Mouse (Mus musculus): ENCODE results near the gene Eml1.

Gene Eml1

DNA sequence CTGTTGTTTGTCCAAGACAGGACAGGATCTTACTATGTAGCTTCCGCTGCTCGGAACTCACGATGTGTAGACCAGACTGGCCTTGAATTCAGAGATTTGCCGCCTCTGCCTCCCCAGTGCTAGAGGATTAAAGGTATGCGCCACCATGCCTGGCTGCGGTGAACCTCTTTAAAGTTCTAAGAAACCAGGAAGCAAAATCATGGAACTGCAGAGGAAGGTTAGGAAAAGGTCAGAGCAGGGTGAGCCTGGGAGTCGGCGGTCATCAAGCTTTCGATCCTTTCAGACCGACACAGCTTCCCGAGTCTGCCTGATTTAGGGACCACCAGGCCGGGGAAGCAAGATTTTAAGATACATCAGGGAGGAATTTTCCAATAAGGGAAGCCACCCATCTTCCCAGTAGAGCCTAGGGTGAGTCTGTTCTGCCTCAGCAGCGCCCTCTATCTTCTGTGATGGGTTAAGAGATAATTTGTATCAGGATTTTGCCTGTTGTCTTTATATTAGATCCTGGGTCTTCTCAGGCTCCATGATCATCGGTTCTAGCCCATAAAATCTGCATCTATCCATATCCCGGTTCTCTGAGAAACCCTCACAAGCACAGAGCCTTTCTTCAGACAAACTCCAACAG is 176.6 kb downstream of the Eml1 start:
- DNase-seq (ENCODE audit: low spot score in 2 of 2): no peak

DNA sequence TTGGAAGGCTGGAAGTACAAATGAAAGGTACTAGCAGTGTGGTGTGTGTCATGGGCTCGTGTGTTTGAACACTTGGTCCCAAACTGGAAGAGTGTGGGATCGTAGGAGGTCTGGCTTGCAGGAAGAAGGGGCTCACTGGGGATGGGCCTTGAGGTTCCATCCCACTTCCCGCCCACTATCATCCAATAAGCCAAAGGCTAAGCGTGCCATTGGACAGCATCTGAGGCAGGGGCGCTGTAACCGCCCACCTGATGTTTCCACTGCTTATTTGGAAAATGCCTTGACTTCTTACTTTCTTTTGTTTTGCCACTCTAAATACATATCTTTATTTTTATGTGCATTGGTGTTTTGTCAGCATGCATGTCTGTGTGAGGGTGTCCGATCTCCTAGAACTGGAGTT is 181.0 kb downstream of the Eml1 start:
- DNase-seq (ENCODE audit: low spot score in 2 of 2): no peak

DNA sequence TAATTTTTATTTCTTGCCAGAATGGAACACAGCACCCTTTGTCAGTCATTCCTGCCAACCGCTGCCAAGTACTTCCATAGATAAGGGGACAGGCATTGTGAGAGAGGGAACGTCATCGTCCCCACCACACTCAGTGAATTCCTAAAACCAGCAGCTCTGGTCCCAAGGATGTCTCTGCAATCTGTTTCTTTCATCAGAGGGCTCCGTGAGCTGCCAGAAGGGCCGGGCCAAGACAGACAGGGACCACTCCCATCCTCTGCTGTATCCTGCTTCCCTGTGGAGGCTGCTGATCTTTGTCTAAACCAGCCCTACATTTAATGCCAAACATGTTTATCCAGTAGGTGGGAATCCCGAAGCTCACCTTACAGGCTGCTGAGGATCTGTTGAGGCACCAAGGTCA is 182.3 kb downstream of the Eml1 start:
- DNase-seq (ENCODE audit: low spot score in 2 of 2): no peak

DNA sequence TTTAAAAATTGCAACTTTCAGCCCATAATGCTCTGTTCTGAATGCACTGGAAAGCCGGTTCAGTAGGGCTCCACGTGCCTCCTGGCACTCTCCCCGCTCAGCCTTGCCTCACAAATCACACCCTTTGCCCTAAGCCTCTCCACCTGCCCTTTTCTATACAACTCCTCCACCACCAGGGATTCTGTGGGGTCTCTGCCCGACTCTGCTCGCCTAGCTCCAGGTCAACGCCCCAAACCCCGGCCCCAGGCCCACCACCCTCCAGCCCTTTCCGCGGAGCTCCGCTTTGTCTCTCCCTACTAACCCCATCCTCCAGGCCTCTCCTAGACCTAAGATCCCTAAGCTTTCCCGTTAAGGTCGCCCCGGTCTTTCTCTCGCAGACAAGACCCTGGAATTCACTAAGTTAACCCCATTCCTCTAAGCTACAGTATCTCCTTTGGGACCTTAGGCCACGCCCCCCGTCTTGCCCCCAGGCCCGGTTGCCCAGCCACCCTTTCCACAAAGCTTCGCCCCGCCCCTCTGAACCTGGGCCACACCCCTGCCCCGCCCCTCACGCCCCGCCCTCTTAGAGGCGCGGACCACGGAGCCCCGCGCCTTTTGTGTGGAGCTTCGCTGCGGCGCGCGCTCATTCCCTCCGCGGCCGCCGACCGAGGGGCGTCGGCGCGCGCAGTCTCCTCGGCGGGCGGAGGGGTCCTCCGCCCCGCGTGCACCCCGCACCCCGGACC is 183.5 kb downstream of the Eml1 start, which contains the start of gene Evl:
TSS of gene Evl (plus strand) at position 601 of the 722 bp plus-strand sequence.
- peak in 1 of 2 experiments; percentile 43 for DNase-seq (ENCODE audit: low spot score in 2 of 2)

DNA sequence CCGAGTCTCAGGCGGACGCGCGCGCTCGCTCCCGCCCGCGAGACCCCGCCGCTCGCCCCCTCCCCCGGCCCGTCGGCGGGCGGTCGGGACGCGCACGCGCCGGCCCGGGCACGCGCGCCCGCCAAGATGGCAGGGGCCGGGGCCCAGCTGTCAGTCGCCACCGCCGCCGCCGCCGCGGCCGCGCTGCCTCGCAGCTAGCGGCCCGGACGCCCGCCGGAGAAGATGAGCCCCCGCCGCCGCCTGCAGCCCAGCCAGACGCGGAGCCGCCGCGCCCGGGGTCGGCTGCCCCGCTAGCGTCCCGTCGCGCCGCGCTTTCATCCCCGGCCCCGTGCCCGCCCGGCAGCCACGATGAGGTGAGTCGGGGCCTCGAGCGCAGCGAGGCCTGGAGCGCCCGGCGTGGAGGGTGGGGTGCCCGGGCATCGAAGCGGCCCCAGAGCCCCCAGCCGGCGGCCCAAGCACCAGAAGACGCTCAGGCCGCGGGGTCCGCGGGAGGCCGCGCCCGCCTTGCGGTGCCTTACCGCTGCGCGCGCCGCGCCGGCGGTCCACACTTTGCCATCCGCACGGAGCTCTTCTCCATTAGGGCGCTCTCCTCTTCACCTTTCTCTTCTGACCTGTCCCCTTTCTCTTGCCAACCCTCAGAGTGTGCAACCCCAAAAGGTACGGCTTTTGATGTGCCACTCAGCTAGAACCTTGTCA is 184.3 kb downstream of the Eml1 start:
- DNase-seq (ENCODE audit: low spot score in 2 of 2): peak in 1 of 2 experiments; percentile 3

DNA sequence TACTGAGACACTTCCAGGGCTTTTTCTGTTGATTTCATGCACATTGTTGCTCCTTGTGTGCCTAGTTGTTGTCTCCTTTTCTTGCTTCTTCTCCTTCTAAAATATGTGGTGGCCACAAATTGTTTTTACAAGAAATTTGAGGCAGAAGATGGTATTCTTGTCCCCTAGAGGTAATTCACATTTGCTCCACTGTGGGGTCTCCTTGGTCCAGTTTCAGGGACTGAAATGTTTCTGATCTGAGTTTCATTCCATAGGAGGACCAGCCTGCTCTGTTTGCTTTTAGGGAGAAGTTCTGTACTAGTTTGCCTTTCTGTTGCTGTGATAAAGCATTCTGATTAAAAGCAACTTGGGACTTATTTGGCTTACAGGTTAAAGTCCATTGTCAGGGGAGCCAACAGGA is 187.4 kb downstream of the Eml1 start:
- no peak for DNase-seq (ENCODE audit: low spot score in 2 of 2)

DNA sequence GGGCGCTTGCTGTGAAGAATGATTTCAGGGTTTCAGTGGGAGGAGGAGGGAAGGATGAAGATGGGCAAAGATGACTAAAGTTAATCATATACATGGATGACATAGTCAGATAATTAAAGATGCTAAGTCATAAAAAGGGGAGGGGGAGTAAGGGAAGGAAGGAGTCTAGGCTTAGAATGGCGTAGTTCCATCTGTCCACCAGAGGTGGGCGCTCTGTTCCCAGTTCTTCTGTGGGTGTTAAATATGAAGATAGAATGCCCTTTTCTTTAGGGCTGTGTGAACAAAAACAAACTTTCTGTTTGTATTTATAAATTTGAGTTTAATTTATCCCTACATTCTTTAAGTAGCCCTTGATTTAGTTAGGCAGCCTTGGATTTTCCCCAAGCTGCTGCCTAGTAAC is 192.5 kb downstream of the Eml1 start:
- peak in 1 of 2 experiments; percentile 14 for DNase-seq (ENCODE audit: low spot score in 2 of 2)

DNA sequence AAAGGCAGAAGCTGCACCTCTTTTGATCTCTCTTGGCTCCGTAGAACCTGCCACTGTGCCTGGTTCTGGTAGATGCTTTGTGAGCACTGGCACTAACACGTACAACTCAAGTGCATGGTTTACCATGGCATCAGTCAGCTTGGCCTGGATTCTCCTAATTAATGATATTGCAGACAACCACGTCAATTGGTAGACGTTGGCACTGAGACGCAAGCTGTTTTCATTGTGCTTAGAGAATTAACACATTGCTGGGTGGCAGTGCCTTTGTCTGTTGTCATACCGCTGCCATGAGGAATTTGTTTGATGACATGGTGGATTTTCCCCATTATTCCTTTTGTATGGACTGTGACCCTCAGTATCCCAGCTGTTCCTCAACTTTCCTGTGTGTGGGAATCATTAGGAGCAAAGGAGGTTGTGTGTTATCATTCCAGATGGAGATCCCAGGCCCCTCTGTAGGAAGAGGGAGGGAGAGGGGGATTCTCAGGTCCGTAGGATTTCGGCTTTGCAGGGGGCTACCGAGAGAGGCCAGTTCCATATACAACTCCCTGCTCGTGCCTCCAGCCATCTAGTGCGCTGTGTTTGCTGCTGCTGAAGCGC is 194.3 kb downstream of the Eml1 start:
- DNase-seq (ENCODE audit: low spot score in 2 of 2): no peak

DNA sequence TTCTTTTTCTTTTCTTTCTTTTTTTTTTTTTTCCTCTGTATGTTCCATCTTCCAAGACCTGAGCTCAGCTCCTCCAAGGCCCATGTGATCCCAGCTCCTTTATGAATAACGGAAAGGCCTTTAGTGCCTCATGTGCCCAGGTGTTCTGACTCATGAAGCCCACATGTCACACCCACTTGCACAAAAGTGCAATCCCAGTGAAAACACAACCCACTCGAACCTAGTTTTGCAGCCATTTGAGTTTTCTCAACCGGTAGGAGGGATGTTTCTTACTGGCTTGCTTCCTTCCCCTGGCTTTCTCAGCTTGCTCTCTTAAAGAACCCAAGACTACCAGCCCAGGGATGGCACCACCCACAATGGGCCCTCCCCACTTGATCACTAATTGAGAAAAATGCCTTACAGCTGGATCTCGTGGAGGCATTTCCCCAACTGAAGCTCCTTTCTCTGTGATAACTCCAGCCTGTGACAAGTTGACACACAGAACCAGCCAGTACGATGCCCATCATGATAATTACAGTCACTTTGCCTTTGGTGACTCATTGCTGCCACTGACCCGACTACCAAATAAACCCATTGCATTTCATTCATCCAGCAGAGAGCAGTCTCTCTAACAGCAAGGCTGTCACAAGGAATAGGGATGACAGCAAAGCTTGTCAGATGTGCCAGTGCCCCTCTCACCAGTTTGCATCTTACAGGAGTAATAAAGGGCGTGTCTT is 208.6 kb downstream of the Eml1 start:
- DNase-seq (ENCODE audit: low spot score in 2 of 2): no peak

DNA sequence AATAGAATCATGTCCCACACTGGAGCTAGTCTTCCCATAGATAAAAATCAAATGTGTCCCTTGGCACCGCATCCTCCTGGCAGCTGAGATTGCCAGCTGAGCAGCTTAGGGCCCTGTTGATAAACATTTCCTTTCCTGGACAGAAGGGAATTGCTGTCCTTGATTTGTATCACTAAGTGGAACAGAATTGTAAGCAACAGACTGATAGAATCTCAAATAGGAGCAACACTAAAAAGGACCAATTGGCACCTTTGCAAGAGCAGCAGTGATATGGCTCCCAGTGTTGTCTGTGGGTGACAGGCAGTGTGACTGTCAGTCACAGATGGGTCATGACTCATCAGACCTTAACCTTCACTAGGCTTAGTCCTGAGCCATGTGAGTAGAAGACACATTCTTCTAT is 213.0 kb downstream of the Eml1 start:
- DNase-seq (ENCODE audit: low spot score in 2 of 2): no peak

Measured in natural killer cell, adult 2 months (primary cell).